Comparison of ENCODE assay signal across 9 mouse cellular contexts in genomic region chr9:77596355-77596754, GRCm38 (mm10). TPM values are rescaled to one million over a fixed set of nuclear protein-coding genes. Genes with fewer than 3 reads are reported as not detected.
DNase-seq lines count a peak whose midpoint lies in the region; ATAC-seq and TF ChIP-seq lines count a peak whose summit lies in the region.
"Had no signal": no experiment of that assay in that cellular context is flagged by ENCODE, and none has a peak within 500 bp of the region (broad histone marks: within the 10 kb centered on the region; RNA-seq: fewer than 3 reads in every experiment).

No protein-coding gene starts in this region.

- WGBS in lung, postnatal 0 days: 24% methylated on average over 7 of the region's 7 CpGs

- TF ChIP-seq CTCF in lung, postnatal 0 days (IDR thresholded peaks at IDR 0.05): peak; percentile 100

- DNase-seq in CD4-positive, CD25-positive, alpha-beta regulatory T cell, adult 2 months (ENCODE audit: low read depth, low spot score): peak; percentile 86
- DNase-seq in Muller cell, postnatal 12 days (ENCODE audit: inconsistent ontology term): peak; percentile 74
- DNase-seq in cerebellum, adult 8-10 months: peak; percentile 76
- DNase-seq in gastrocnemius, adult 8-10 months (ENCODE audit: low spot score in 2 of 2): peak; percentile 37 to 49
- DNase-seq in kidney, postnatal 4 days: peak; percentile 78 to 83
- peak; percentile 77 for DNase-seq in lung, postnatal 0 days (ENCODE audit: low spot score)
- peak; percentile 63 to 75 for DNase-seq in right cerebral cortex, postnatal 10 days (ENCODE audit: low spot score in 2 of 2)
- peak; percentile 52 to 71 for DNase-seq in urinary bladder, postnatal 4 days (ENCODE audit: low spot score in 2 of 2)

- no peaks in the 10 kb centered on the region for H3K36me3 ChIP-seq in lung, postnatal 0 days (ENCODE audit: insufficient read depth, low read length)

- no peak overlapping the region for H3K4me3 ChIP-seq in lung, postnatal 0 days (ENCODE audit: low read depth, low read length)

- no peaks in the 10 kb centered on the region for H3K4me1 ChIP-seq in lung, postnatal 0 days (ENCODE audit: insufficient read depth, low read depth, low read length)

- no peak overlapping the region for H3K9ac ChIP-seq in lung, postnatal 0 days (replicated peaks; ENCODE audit: low read depth)

- no peaks in the 10 kb centered on the region for H3K27me3 ChIP-seq in lung, postnatal 0 days (replicated peaks; ENCODE audit: insufficient read depth, low read length)

- H3K27ac ChIP-seq in lung, postnatal 0 days (ENCODE audit: low read length): no peak overlapping the region
- H3K27ac ChIP-seq: macrophage had no signal

- ATAC-seq in lung, postnatal 0 days: no peak

- H3K9me3 ChIP-seq in lung, postnatal 0 days (ENCODE audit: low read length): no peaks in the 10 kb centered on the region

- no peak overlapping the region for H3K4me2 ChIP-seq in lung, postnatal 0 days (replicated peaks; ENCODE audit: low read depth, low read length)

- TF ChIP-seq EP300 in lung, postnatal 0 days (IDR thresholded peaks at IDR 0.05): no peak

RNA-seq across cellular contexts. Expression of gene Klhl31, which starts 39.9 kb away (rescaled TPM):
- total RNA-seq in gastrocnemius, adult 8-10 months (2022): 100 to 1,000 TPM; 595 to 734 (median 690) TPM
- 0.32 and 0.36 TPM in 2 replicates for polyA plus RNA-seq in lung, postnatal 0 days (2015; fragmentation: Nextera tagmentation; extraction: Ambion mirVana)
- polyA plus RNA-seq: macrophage had no signal

RNA-seq across cellular contexts. Expression of gene Lrrc1, which starts 51.7 kb away (rescaled TPM):
- total RNA-seq in gastrocnemius, adult 8-10 months (2022): 1 to 10 TPM in 2 of 4 experiments, under 1 TPM in 2; 0.58 to 1.7 (median 0.93) TPM
- polyA plus RNA-seq in lung, postnatal 0 days (2015; fragmentation: Nextera tagmentation; extraction: Ambion mirVana): 15.5 and 16.5 TPM in 2 replicates
